Mouse (Mus musculus) midbrain, embryonic 10.5 days (tissue): Measurements from ENCODE around the gene Rtp3. TPM values are rescaled to one million over a fixed set of nuclear protein-coding genes. Genes with fewer than 3 reads are reported as not detected.

Experiments used
- DNase-seq: peaks from one replicate; pipeline ENCODE4 v3.0.0-alpha.2; 2017; ENCODE audit warnings: low spot score
- H3K27ac ChIP-seq: fragments of 300-500 bp; sonication (generic); replicated peaks from 2 replicates; pipeline ENCODE4 v1.5.1; 2016; ENCODE audit warnings: mild to moderate bottlenecking
- H3K27me3 ChIP-seq: fragments of 300-500 bp; sonication (generic); 2 replicates; pipeline ENCODE4 v1.6.1; 2016; ENCODE audit warnings: low read depth, mild to moderate bottlenecking; ENCODE audit not compliant: poor library complexity, severe bottlenecking
- H3K36me3 ChIP-seq: fragments of 300-500 bp; sonication (generic); 2 replicates; pipeline ENCODE4 v1.6.1; 2016; ENCODE audit warnings: mild to moderate bottlenecking, moderate library complexity
- H3K4me1 ChIP-seq: fragments of 300-500 bp; sonication (generic); 2 replicates; pipeline ENCODE4 v1.6.1; 2016
- H3K4me3 ChIP-seq: fragments of 300-500 bp; sonication (generic); 2 replicates; pipeline ENCODE4 v1.5.1; 2016; ENCODE audit warnings: mild to moderate bottlenecking, moderate library complexity
- H3K9me3 ChIP-seq: fragments of 300-500 bp; sonication (generic); replicated peaks from 2 replicates; pipeline ENCODE4 v1.6.1; 2016; ENCODE audit warnings: mild to moderate bottlenecking
- WGBS: fragments of 180-500 bp; shearing (Covaris S2); methylation state at CpG from one replicate; pipeline ENCODE4 v1.1.7; 2016; 5-methylcytosine and 5-hydroxymethylcytosine counted together
- polyA plus RNA-seq: library from polyadenylated mRNA; unstranded; fragments of >200 nt; fragmentation: Nextera tagmentation; extraction: Ambion mirVana; gene quantifications from 2 replicates; pipeline ENCODE4 v1.2.1, GENCODE M21; 2016

Gene Rtp3
- 0.09 TPM in 1 of 2 replicates, not detected in the other for polyA plus RNA-seq

- Histone ChIP-seq H3K27me3 (no peaks in the 10 kb centered on the region), H3K4me3 (no peak within 1 kb of the TSS), H3K36me3 (no peaks in the 10 kb centered on the region), H3K4me1 (peaks cover 10% of the 10 kb centered on the region), H3K27ac (no peak within 1 kb of the TSS), H3K9me3 (no peaks in the 10 kb centered on the region)
- DNase-seq, result no peak
- 79% methylated on average over 6 of the region's 6 CpGs for WGBS
These were observed at the start of gene Rtp3 for GRCm38 (mm10) chr9:110990204-110990603. Rtp3 (minus strand) TSS chr9:110990583.

- H3K27me3 ChIP-seq, result no peaks in the 10 kb centered on the region
- H3K9me3 ChIP-seq, result no peaks in the 10 kb centered on the region
- H3K4me3 ChIP-seq, result no peak overlapping the region
- no peak overlapping the region for H3K27ac ChIP-seq
- DNase-seq, result no peak
- H3K4me1 ChIP-seq, result no peaks in the 10 kb centered on the region
- no peaks in the 10 kb centered on the region for H3K36me3 ChIP-seq
- WGBS, result 92% methylated on average over 4 of the region's 4 CpGs
These were observed 49.6 kb upstream of the Rtp3 start for GRCm38 (mm10) chr9:111039966-111040365.

GRCm38 (mm10) chr9:111033717-111034116, 43.3 kb upstream of the Rtp3 start:
- Histone ChIP-seq H3K4me3 (no peak overlapping the region), H3K9me3 (no peaks in the 10 kb centered on the region), H3K27me3 (no peaks in the 10 kb centered on the region), H3K4me1 (no peaks in the 10 kb centered on the region), H3K36me3 (no peaks in the 10 kb centered on the region), H3K27ac (no peak overlapping the region)
- no peak for DNase-seq
- 87% methylated on average over 4 of the region's 4 CpGs for WGBS

DNA sequence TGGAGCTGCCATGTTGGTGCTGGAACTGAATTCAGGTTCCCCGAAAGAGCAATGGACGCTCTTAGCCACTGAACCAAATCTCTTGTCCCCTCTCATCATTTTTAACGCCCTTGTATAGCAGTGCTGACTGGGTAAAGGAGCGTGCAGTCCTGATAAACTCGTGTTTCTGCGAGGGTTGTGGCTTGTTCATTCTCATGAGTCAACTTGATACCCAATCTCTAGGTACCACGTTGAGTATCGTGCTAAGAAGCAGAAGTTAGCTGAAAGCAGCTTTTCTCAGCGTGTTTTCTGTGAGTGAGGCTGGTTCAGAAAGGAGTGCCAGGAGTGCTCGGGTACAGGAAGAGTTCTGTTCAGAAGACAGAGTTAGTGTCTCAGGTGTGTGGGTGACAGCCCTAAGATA, 36.4 kb upstream of the Rtp3 start:
- no peaks in the 10 kb centered on the region for H3K9me3 ChIP-seq
- WGBS, result 89% methylated on average over 10 of the region's 10 CpGs
- no peaks in the 10 kb centered on the region for H3K27me3 ChIP-seq
- H3K4me1 ChIP-seq, result no peaks in the 10 kb centered on the region
- no peak overlapping the region for H3K4me3 ChIP-seq
- H3K36me3 ChIP-seq, result no peaks in the 10 kb centered on the region
- no peak overlapping the region for H3K27ac ChIP-seq
- DNase-seq, result no peak

DNA sequence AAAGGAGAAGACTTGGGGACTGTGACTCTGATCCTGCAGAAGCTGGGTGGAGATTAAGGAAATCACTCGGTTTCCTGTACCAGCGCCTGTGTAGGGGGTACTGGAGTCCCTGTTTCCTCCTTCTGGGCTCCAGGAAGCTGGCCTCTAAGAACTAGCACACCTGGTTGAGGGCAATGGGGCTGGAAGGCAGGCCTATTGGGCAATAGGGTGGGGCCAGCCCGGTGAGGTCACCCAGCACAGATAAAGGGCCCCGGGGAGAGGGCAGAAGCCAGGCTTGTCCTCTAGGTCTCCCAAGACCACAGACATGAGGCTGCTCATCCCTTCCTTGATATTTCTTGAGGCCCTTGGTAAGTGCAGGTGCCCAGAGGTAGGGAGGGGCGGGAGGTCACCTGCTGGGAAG, 28.6 kb upstream of the Rtp3 start, which contains the start of gene Ltf:
Gene Ltf, plus strand, starts transcription at position 250 of the 400 bp plus-strand sequence.
- 0 out of 2 replicates have a peak within 1 kb of the TSS, but pooled peaks have one; percentile 23 for H3K27ac ChIP-seq
- WGBS, result 82% methylated on average over 5 of the region's 5 CpGs
- no peak for DNase-seq
- H3K27me3 ChIP-seq, result no peaks in the 10 kb centered on the region
- H3K4me3 ChIP-seq, result no peak within 1 kb of the TSS
- H3K4me1 ChIP-seq, result no peaks in the 10 kb centered on the region
- H3K9me3 ChIP-seq, result no peaks in the 10 kb centered on the region
- H3K36me3 ChIP-seq, result no peaks in the 10 kb centered on the region

- Histone ChIP-seq H3K36me3 (no peaks in the 10 kb centered on the region), H3K4me1 (no peaks in the 10 kb centered on the region), H3K27ac (no peak overlapping the region), H3K27me3 (no peaks in the 10 kb centered on the region), H3K4me3 (no peak overlapping the region), H3K9me3 (no peaks in the 10 kb centered on the region)
- WGBS, result 80% methylated on average over 4 of the region's 4 CpGs
- no peak for DNase-seq
These were observed 25.3 kb upstream of the Rtp3 start for GRCm38 (mm10) chr9:111015658-111016057.

GRCm38 (mm10) chr9:111012041-111012440, 21.7 kb upstream of the Rtp3 start:
- Histone ChIP-seq H3K27ac (no peak overlapping the region), H3K27me3 (no peaks in the 10 kb centered on the region), H3K4me3 (no peak overlapping the region), H3K4me1 (no peaks in the 10 kb centered on the region), H3K36me3 (no peaks in the 10 kb centered on the region), H3K9me3 (no peaks in the 10 kb centered on the region)
- 83% methylated on average over 3 of the region's 3 CpGs for WGBS
- no peak for DNase-seq

DNA sequence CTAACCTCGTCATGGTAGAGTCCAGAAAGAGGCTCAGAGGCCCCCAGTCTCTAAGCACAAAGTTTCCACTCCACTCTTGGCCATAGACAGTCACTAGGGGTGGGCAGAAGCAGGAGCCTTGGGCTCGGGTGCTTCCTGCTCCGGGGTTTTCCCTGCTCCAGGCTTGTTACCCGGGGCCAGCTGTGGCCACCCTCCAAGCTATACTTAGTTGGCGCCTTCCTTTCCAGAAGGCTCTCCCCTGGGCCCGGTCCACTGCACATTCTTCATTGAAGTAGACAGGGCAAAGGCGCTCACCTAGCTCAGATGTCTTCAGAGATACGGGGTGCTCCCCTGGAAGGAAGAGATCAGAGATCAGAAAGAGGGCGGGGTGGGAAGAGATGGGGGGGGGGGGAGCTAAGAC, 21.2 kb upstream of the Rtp3 start:
- Histone ChIP-seq H3K9me3 (no peaks in the 10 kb centered on the region), H3K27ac (no peak overlapping the region), H3K4me1 (no peaks in the 10 kb centered on the region), H3K36me3 (no peaks in the 10 kb centered on the region), H3K27me3 (no peaks in the 10 kb centered on the region), H3K4me3 (no peak overlapping the region)
- DNase-seq, result no peak
- 87% methylated on average over 9 of the region's 9 CpGs for WGBS

DNA sequence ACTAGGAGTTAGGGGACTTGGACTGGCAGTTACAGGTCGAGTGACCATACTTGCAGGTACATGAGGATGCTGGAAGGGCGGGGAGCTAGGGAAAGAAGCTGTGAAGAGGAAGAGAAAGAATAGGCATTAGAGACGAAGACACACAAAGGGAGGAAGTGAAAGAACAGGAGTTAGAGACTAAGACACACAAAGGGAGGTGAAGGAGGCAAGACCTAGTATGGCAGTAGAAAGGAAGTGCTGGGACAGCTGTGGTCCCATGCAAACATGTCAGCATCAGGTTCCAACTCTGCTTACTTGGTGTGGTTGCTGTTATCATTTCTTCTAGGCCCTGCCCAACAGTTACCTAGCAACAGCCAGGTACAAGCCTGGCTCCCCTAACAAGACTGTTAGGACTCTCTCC, 19.4 kb upstream of the Rtp3 start:
- no peak overlapping the region for H3K4me3 ChIP-seq
- no peak overlapping the region for H3K27ac ChIP-seq
- H3K9me3 ChIP-seq, result no peaks in the 10 kb centered on the region
- no peak for DNase-seq
- H3K4me1 ChIP-seq, result no peaks in the 10 kb centered on the region
- no peaks in the 10 kb centered on the region for H3K36me3 ChIP-seq
- no peaks in the 10 kb centered on the region for H3K27me3 ChIP-seq
- WGBS, result 71% methylated on average over 3 of the region's 3 CpGs

- no peaks in the 10 kb centered on the region for H3K9me3 ChIP-seq
- H3K27ac ChIP-seq, result no peak overlapping the region
- no peaks in the 10 kb centered on the region for H3K27me3 ChIP-seq
- H3K4me3 ChIP-seq, result no peak overlapping the region
- 93% methylated on average over 2 of the region's 2 CpGs for WGBS
- H3K36me3 ChIP-seq, result no peaks in the 10 kb centered on the region
- H3K4me1 ChIP-seq, result no peaks in the 10 kb centered on the region
- DNase-seq, result no peak
These were observed 16.2 kb upstream of the Rtp3 start for GRCm38 (mm10) chr9:111006544-111006943.

DNA sequence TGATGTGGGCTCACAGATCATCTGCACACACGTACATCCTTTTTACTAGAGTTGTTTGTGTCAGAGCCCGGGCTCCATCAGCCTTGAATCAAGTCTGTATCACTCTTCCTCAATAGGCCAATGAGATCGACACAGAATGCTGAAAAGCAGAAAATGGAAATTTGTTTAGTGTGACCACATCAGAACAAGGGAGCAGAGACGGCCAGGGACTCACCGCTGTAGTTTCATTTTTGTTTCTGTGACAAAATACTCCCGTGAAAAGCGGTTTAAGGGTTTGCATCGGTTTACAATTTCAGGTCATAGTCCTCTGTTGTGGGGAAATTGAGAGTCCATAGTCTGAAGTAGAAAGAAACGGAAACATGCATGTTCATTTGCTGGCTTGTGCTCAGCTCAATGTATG, 12.9 kb upstream of the Rtp3 start:
- no peak overlapping the region for H3K27ac ChIP-seq
- no peaks in the 10 kb centered on the region for H3K27me3 ChIP-seq

DNA sequence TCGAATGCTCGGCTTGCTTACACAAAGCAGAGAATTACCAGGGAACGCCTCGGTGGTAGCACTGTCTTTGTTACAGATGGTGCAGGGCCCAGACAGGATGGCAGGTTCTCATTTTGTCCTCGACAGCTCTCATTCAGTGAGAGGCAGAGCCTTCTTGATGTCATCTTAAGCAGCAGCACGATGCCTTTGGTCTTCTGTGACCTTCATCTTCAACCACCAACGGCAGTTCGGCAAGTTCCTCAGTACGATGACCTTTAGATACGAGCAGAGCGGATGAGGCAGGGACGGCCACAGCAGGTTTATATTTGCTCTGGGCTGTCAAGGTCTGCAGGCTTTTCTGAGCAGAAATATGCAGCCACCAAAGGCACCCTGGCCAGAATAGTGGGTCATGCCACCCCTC, 11.2 kb upstream of the Rtp3 start:
- H3K4me1 ChIP-seq, result no peaks in the 10 kb centered on the region
- no peak for DNase-seq
- H3K27ac ChIP-seq, result no peak overlapping the region
- H3K4me3 ChIP-seq, result no peak overlapping the region
- WGBS, result 84% methylated on average over 12 of the region's 12 CpGs
- no peaks in the 10 kb centered on the region for H3K36me3 ChIP-seq
- H3K9me3 ChIP-seq, result no peaks in the 10 kb centered on the region
- H3K27me3 ChIP-seq, result no peaks in the 10 kb centered on the region

More for the DNA sequence above, 12.9 kb upstream of the Rtp3 start:
- no peak for DNase-seq
- WGBS, result 94% methylated on average over 9 of the region's 9 CpGs
- Histone ChIP-seq H3K4me1 (no peaks in the 10 kb centered on the region), H3K4me3 (no peak overlapping the region), H3K36me3 (no peaks in the 10 kb centered on the region), H3K9me3 (no peaks in the 10 kb centered on the region)

GRCm38 (mm10) chr9:110999856-111000255, 9.5 kb upstream of the Rtp3 start:
- H3K9me3 ChIP-seq, result no peaks in the 10 kb centered on the region
- 0 out of 2 replicates have a peak, but pooled peaks cover 1% of the 10 kb centered on the region for H3K4me1 ChIP-seq
- no peaks in the 10 kb centered on the region for H3K27me3 ChIP-seq
- no peak overlapping the region for H3K4me3 ChIP-seq
- no peak for DNase-seq
- H3K36me3 ChIP-seq, result no peaks in the 10 kb centered on the region
- WGBS, result 85% methylated on average over 10 of the region's 10 CpGs
- no peak overlapping the region for H3K27ac ChIP-seq

- Histone ChIP-seq H3K36me3 (no peaks in the 10 kb centered on the region), H3K9me3 (no peaks in the 10 kb centered on the region), H3K27ac (no peak overlapping the region), H3K4me3 (no peak overlapping the region), H3K4me1 (0 out of 2 replicates have a peak, but pooled peaks cover 5% of the 10 kb centered on the region), H3K27me3 (no peaks in the 10 kb centered on the region)
- 86% methylated on average over 2 of the region's 2 CpGs for WGBS
- no peak for DNase-seq
These were observed 8.7 kb upstream of the Rtp3 start for GRCm38 (mm10) chr9:110999056-110999455.
